Mouse (Mus musculus) Patski (cell line): ENCODE measurements at regions not wholly inside any gene's neighbourhood (a gene's known extent, or its start where the extent isn't known, plus 50 kb on each side); places are given as distances from the start of the nearest gene placed in this dataset.
"Not testable (repeated sequence)": the region's sequence is repeated elsewhere in the genome, so short reads cannot be mapped to it uniquely, and the experiment has no call there.

ENCODE experiments used
- ATAC-seq: fragments of 100-300 bp; one replicate; pipeline ENCODE4 v1.8.0; 2021
- CTCF ChIA-PET: fragments of 350-600 bp; sonication (Branson Sonifier 250); formaldehyde crosslinking; loops from one replicate; lab custom pipeline; 2022; ENCODE audit warnings: inconsistent platforms; lab: Charles Lee
- POLR2A ChIA-PET: fragments of 350-600 bp; sonication (Branson Sonifier 250); formaldehyde crosslinking; loops from one replicate; lab custom pipeline; 2022; ENCODE audit warnings: antibody characterized with exemption, inconsistent platforms; lab: Charles Lee
- DNase-seq: peaks from one replicate; pipeline ENCODE4 v3.0.0-alpha.2; 2011; ENCODE audit warnings: low read depth, low spot score
- H3K27me3 ChIP-seq: fragments of 371-371 bp; one replicate; pipeline ENCODE4 v1.5.1; 2021
- CTCF ChIP-seq: fragments of 100-300 bp; IDR thresholded peaks from one replicate; pipeline ENCODE4 v1.5.1; 2021
- in situ Hi-C: fragments of 300-500 bp; cut with MboI; formaldehyde crosslinking; loops from 3 replicates; pipeline ENCODE4 v1.11.1; 2018; ENCODE audit warnings: low pct_unique_long_range_greater_than_20kb, mixed read lengths

- no peak for ATAC-seq
- ChIA-PET POLR2A (no interaction called here), CTCF (interaction anchor here (1.1 kb wide), 1 partner anchor 10 kb away, joined by 3 read pairs; no protein-coding TSS in a partner anchor)
- in situ Hi-C loops = no loop called here
- TF ChIP-seq CTCF = no peak
- DNase-seq = no peak
- H3K27me3 ChIP-seq = no peaks in the 10 kb centered on the region
Measured at GRCm38 (mm10) chr17:82674593-82674992, 540.5 kb upstream of the Pkdcc start.

DNA sequence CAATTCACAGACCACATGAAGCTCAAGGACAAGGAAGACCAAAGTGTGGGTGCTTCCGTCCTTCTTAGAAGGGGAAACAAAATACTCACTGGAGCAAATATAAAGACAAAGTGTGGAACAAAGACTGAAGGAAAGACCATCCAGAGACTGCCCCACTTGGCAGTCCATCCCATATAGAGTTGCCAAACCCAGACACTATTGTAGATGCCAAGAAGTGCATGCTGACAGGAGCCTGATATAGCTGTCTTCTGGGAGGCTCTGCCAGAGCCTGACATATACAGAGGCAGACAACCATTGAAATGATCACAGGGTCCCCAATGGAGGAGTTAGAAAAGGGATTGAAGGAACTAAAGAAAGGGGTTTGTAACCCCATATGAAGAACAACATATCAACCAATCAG, 548.5 kb upstream of the Pkdcc start:
- ATAC-seq, DNase-seq, CTCF ChIA-PET, POLR2A ChIA-PET, in situ Hi-C loops: not testable (repeated sequence)
- peaks cover 20% of the 10 kb centered on the region for H3K27me3 ChIP-seq

DNA sequence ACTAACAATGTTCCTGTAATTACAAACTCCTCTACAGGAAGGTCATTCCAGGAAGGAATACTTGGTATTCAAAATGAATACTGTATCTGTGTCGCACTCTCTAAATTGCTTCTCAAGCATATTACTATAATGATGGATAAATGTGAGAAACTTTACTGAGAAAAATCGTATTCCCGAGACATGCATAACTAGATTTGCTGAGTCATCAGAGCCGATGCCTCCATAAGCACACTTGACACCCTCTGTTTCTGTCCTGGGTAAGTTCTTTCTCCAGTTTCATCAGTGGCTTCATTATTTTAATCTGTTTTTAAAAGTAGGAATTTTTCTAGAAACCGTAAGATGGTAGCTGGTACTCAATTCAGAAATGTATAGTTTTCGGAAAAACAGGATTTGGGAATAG, 550.7 kb upstream of the Pkdcc start:
- no peak for ATAC-seq
- peaks cover 20% of the 10 kb centered on the region for H3K27me3 ChIP-seq
- in situ Hi-C loops = no loop called here
- ChIA-PET CTCF (no interaction called here), POLR2A (no interaction called here)
- no peak for DNase-seq
- no peak for TF ChIP-seq CTCF

GRCm38 (mm10) chr17:82636459-82637189, 578.5 kb upstream of the Pkdcc start:
- no peaks in the 10 kb centered on the region for H3K27me3 ChIP-seq
- TF ChIP-seq CTCF = no peak
- ChIA-PET CTCF (no interaction called here), POLR2A (no interaction called here)
- ATAC-seq = no peak
- DNase-seq = no peak
- in situ Hi-C loops = no loop called here

DNA sequence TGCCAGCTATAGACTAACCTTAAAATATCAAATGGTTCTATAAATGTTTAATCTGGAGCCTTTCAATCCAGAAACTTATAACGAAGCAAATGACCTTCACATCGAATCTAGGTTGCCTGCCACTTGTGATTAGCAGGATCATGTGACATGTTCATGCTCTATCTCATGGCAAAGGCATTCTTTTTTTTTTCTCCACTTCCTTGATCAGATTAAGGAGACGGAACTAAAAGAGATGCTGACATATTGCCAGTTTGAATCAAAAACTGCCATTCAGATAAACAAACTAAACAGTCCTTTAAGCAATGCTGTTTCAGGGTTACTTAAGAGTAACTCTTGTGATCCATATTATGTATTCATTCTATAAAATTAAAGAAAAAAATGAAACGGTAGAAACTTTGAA, 579.2 kb upstream of the Pkdcc start:
- no peaks in the 10 kb centered on the region for H3K27me3 ChIP-seq
- DNase-seq (no peak), ATAC-seq (no peak)
- CTCF ChIA-PET = no interaction called here
- in situ Hi-C loops = no loop called here
- no peak for TF ChIP-seq CTCF
- POLR2A ChIA-PET = no interaction called here

- peaks cover 20% of the 10 kb centered on the region for H3K27me3 ChIP-seq
- DNase-seq (no peak), ATAC-seq (no peak)
- in situ Hi-C loops = no loop called here
- ChIA-PET POLR2A (no interaction called here), CTCF (no interaction called here)
- no peak for TF ChIP-seq CTCF
Measured at GRCm38 (mm10) chr17:82606642-82607175, 608.4 kb upstream of the Pkdcc start.

DNA sequence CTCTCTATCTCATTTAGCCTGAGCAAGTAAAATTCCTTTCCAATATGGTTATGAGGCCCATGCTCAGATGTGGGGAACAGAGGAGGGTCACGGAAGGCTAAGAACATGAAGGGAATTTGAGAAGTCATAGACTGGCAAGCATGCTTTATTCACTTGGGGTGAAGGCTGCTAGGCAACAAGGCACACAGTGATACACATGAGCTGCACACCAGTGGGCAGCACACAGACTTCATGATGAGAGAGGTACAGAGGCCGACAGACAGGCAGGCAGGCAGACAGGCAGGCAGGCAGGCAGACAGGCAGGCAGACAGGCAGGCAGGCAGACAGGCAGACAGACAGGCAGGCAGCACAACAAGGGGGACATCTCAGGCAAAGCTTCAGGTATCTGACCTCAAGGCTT, 631.3 kb upstream of the Pkdcc start:
- ATAC-seq = no peak
- in situ Hi-C loops = no loop called here
- no peak for DNase-seq
- no peak for TF ChIP-seq CTCF
- POLR2A ChIA-PET = no interaction called here
- CTCF ChIA-PET = no interaction called here
- H3K27me3 ChIP-seq = peaks cover 11% of the 10 kb centered on the region

DNA sequence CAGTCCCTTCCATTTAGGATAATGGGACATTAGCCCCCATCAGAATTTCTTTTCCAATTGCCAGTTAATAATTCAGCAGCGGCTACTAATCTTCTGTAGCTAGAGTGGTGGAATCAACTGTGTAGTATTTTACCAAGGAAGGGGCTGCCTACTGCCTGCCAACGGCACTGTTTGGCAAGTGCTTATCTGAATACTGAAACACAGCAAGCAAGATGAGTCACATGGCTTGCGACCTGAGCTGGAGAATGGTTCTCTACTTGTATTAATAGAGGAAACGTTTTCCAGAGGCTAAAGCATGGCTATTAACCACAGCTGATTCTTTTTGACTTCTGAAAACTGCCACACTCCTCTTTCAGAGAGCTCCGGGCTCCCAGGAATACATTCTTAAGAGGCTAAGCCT, 681.6 kb upstream of the Pkdcc start:
- no peaks in the 10 kb centered on the region for H3K27me3 ChIP-seq
- DNase-seq (no peak), ATAC-seq (no peak)
- CTCF ChIA-PET = no interaction called here
- in situ Hi-C loops = no loop called here
- POLR2A ChIA-PET = no interaction called here
- TF ChIP-seq CTCF = no peak

DNA sequence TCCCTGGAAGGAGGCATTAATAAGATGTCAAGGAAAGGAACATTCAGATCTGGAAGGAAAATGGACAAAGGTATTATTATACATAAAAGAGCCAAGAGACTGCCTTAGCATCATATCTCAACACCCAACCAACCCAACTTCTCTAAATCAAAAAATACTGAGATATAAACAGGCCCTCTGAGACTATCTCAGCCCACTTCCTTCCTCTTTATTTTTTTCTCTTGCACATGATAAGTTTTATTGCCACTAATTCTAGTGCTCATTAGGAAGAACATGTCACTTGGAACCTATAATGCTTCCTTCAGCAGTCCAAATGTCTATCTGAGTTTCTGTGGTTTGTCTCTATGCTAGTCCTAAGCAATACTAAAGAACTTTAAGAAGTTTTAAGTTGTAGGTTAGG, 697.0 kb upstream of the Pkdcc start:
- in situ Hi-C loops = no loop called here
- no peaks in the 10 kb centered on the region for H3K27me3 ChIP-seq
- no peak for ATAC-seq
- DNase-seq = no peak
- CTCF ChIA-PET = no interaction called here
- POLR2A ChIA-PET = no interaction called here
- no peak for TF ChIP-seq CTCF

DNA sequence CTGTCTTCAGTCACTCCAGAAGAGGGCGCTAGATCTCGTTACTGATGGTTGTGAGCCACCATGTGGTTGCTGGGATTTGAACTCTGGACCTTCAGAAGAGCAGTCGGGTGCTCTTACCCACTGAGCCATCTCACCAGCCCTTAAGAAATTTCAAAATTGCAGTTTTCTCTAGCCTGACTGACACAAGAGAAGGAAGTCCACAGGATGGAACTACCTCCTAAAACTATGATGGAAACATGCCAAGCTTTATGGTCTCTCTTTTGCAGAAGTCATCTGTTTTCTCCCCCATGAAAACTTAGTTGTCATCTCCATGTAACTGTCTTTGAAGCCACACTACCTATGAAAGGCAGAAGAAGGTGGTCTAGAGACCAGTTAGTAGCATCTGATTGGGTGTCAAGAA, 698.2 kb upstream of the Pkdcc start:
- DNase-seq = no peak
- no peak for ATAC-seq
- in situ Hi-C loops = no loop called here
- H3K27me3 ChIP-seq = no peaks in the 10 kb centered on the region
- no peak for TF ChIP-seq CTCF
- ChIA-PET POLR2A (no interaction called here), CTCF (no interaction called here)

- TF ChIP-seq CTCF = no peak
- POLR2A ChIA-PET = no interaction called here
- H3K27me3 ChIP-seq = no peaks in the 10 kb centered on the region
- in situ Hi-C loops = no loop called here
- DNase-seq (no peak), ATAC-seq (no peak)
- CTCF ChIA-PET = no interaction called here
Measured at GRCm38 (mm10) chr17:82513816-82514215, 701.3 kb upstream of the Pkdcc start.

DNA sequence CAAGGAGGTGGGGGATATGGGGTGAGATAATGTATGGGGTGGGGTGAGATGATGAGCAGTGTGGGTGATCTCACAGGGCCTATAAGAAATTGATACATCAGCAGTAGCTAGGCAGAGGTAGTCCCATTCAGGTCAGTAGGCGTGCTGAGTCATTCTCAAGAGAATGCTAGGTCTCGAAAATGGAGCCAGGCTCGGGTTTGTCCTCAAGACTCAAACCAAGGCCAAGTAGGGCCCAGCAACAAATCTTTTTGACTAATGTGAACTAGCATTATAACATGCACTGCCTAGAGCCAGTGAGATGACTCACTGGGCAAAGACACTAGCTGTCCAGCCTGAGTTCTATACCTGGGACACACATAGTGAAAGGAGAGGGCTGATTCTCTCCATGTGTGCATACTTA, 710.8 kb upstream of the Pkdcc start:
- POLR2A ChIA-PET = no interaction called here
- no peak for TF ChIP-seq CTCF
- no peak for DNase-seq
- ATAC-seq = no peak
- CTCF ChIA-PET = no interaction called here
- H3K27me3 ChIP-seq = no peaks in the 10 kb centered on the region
- in situ Hi-C loops = no loop called here
